Mouse (Mus musculus) forebrain, embryonic 12.5 days (tissue): ENCODE measurements around the gene Aldh1b1. TPM values are rescaled to one million over a fixed set of nuclear protein-coding genes. Genes with fewer than 3 reads are reported as not detected.

Experiments used
- ATAC-seq: fragments of 200-750 bp; cut with Nextera tagmentation; 2 replicates; pipeline ENCODE4 v1.8.0; 2017; ENCODE audit warnings: moderate TSS enrichment; ENCODE audit not compliant: low FRiP score
- H3K27ac ChIP-seq: fragments of 300-500 bp; sonication (generic); 2 replicates; pipeline ENCODE4 v1.5.1; 2016; ENCODE audit warnings: mild to moderate bottlenecking
- H3K27me3 ChIP-seq: fragments of 300-500 bp; sonication (generic); 2 replicates; pipeline ENCODE4 v1.6.1; 2016; ENCODE audit warnings: mild to moderate bottlenecking
- H3K36me3 ChIP-seq: fragments of 300-500 bp; sonication (generic); replicated peaks from 2 replicates; pipeline ENCODE4 v1.6.1; 2016; ENCODE audit warnings: mild to moderate bottlenecking
- H3K4me1 ChIP-seq: fragments of 300-500 bp; sonication (generic); 2 replicates; pipeline ENCODE4 v1.6.1; 2016
- H3K4me2 ChIP-seq: fragments of 300-500 bp; sonication (generic); 2 replicates; pipeline ENCODE4 v1.6.1; 2016; ENCODE audit warnings: mild to moderate bottlenecking, moderate library complexity
- H3K4me3 ChIP-seq: fragments of 300-500 bp; sonication (generic); replicated peaks from 2 replicates; pipeline ENCODE4 v1.5.1; 2016; ENCODE audit warnings: mild to moderate bottlenecking
- H3K9ac ChIP-seq: fragments of 300-500 bp; sonication (generic); 2 replicates; pipeline ENCODE4 v1.6.1; 2016; ENCODE audit warnings: mild to moderate bottlenecking
- H3K9me3 ChIP-seq: fragments of 300-500 bp; sonication (generic); 2 replicates; pipeline ENCODE4 v1.6.1; 2016
- WGBS: fragments of 180-500 bp; shearing (Covaris S2); methylation state at CpG from one replicate; pipeline ENCODE4 v1.1.7; 2016; 5-methylcytosine and 5-hydroxymethylcytosine counted together
- polyA plus RNA-seq: library from polyadenylated mRNA; unstranded; fragments of >200 nt; fragmentation: Nextera tagmentation; extraction: Ambion mirVana; gene quantifications from 2 replicates; pipeline ENCODE4 v1.2.1, GENCODE M21; 2016

Gene Aldh1b1
- polyA plus RNA-seq: 9.7 and 11.3 TPM in 2 replicates

- H3K27me3 ChIP-seq: peaks cover 4% of the 10 kb centered on the region; the same call in 1 of the 2 replicates
- H3K4me3 ChIP-seq: peak within 1 kb of the TSS; percentile 44
- peak within 1 kb of the TSS; percentile 82 for H3K4me2 ChIP-seq
- H3K4me1 ChIP-seq: peaks cover 23% of the 10 kb centered on the region
- peak within 1 kb of the TSS; percentile 65 for H3K27ac ChIP-seq
- no peaks in the 10 kb centered on the region for H3K9me3 ChIP-seq
- under 1% methylated on average over 26 of the region's 26 CpGs for WGBS
- peak; percentile 86 for ATAC-seq
- H3K36me3 ChIP-seq: peaks cover 16% of the 10 kb centered on the region
- peak within 1 kb of the TSS; percentile 54 for H3K9ac ChIP-seq
These were observed at the start of gene Aldh1b1 for GRCm38 (mm10) chr4:45798964-45799363. Aldh1b1 (plus strand) TSS chr4:45799022.

GRCm38 (mm10) chr4:45749449-45749848, 49.4 kb upstream of the Aldh1b1 start:
- no peak for ATAC-seq

DNA sequence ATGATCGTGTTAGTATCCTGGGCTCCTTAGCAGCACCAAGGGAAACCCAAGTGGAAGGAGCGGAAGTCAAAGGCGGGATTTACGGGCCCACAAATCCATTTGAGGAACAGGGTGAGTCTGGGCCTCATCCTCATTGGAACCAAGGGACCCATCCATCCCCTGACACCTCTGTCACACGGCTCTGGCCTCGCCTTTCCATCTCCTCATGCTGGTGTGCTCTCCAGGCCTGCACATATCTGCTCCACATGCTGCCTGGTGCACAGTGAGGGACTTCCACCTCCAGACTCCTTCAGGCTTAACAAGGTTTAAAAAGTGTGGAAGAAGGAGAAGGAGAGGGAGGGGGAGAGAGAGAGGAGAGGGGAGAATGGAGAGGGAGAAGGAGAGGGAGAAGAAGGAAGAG, 48.3 kb upstream of the Aldh1b1 start:
- Histone ChIP-seq H3K4me3 (no peak overlapping the region), H3K9ac (no peak overlapping the region), H3K4me1 (peaks cover 19% of the 10 kb centered on the region), H3K9me3 (no peaks in the 10 kb centered on the region), H3K36me3 (no peaks in the 10 kb centered on the region), H3K27ac (no peak overlapping the region), H3K4me2 (no peak overlapping the region), H3K27me3 (0 out of 2 replicates have a peak, but pooled peaks cover 4% of the 10 kb centered on the region)
- no peak for ATAC-seq
- WGBS: 92% methylated on average over 6 of the region's 6 CpGs

More at GRCm38 (mm10) chr4:45749449-45749848, 49.4 kb upstream of the Aldh1b1 start:
- WGBS: 87% methylated on average over 10 of the region's 10 CpGs
- H3K9me3 ChIP-seq: no peaks in the 10 kb centered on the region
- H3K4me1 ChIP-seq: peaks cover 14% of the 10 kb centered on the region
- H3K4me2 ChIP-seq: no peak overlapping the region
- no peaks in the 10 kb centered on the region for H3K36me3 ChIP-seq
- no peak overlapping the region for H3K4me3 ChIP-seq
- 0 out of 2 replicates have a peak, but pooled peaks cover 4% of the 10 kb centered on the region for H3K27me3 ChIP-seq
- H3K27ac ChIP-seq: no peak overlapping the region
- H3K9ac ChIP-seq: no peak overlapping the region

DNA sequence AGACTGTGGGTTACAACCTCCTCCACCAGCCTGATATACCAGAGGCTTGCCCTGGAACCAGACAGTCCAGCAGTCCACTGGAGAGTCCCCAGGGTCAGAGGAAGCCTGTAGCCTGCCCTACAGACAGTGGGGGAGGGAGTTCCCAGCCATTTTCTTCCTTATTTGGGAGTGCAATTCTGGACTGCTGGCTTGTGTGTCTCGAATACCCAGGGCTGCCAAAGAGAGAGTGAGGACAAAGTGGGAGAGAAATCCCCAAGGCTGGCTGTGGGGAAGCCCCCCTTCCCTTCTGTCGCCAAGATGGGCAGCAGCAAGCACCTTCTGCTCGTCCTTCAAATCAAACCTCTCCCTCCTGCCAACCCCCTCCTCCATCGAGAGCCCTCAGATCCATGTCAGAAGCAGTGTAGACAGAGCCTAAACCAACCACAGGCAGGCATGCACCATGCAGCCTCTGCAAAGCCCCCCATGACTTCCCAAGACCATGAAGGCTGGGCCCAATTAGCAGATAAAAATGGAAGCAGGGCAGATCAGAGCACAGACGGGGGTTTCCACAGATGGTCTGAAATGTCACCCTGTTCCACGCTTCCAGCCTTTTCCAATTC, 45.5 kb upstream of the Aldh1b1 start:
- 53% methylated on average over 6 of the region's 6 CpGs for WGBS
- Histone ChIP-seq H3K36me3 (no peaks in the 10 kb centered on the region), H3K9ac (no peak overlapping the region), H3K4me2 (no peak overlapping the region), H3K4me3 (no peak overlapping the region), H3K27ac (peak overlapping the region; percentile 74; the same call in 1 of the 2 replicates), H3K27me3 (peaks cover 7% of the 10 kb centered on the region; the same call in 1 of the 2 replicates), H3K4me1 (peaks cover 31% of the 10 kb centered on the region), H3K9me3 (no peaks in the 10 kb centered on the region)
- no peak for ATAC-seq

- peaks cover 7% of the 10 kb centered on the region; the same call in 1 of the 2 replicates for H3K27me3 ChIP-seq
- peaks cover 31% of the 10 kb centered on the region for H3K4me1 ChIP-seq
- H3K27ac ChIP-seq: peak overlapping the region; percentile 74
These were observed 44.7 kb upstream of the Aldh1b1 start for GRCm38 (mm10) chr4:45754171-45754570.

DNA sequence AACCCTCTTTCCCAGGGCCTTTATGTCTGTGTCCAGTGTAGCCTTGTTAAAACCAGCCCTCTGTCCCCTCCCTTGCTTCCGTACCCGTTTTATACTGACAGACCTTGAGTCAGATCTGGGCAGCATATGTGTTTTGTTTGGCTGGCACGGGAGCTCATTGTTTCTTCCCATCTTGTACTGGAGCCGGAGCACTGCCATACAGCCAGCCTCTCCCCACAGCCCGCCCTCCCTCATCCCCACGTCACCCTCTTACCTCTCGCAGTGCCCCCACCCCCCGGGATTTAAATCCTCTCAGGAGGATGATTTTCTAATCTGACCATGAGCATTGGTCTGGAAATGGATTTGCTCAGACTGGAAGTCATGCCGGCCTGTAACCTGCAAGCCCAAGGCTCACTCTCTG, 43.7 kb upstream of the Aldh1b1 start:
- Histone ChIP-seq H3K9ac (no peak overlapping the region), H3K4me3 (no peak overlapping the region), H3K4me1 (peaks cover 38% of the 10 kb centered on the region), H3K27me3 (peaks cover 7% of the 10 kb centered on the region; the same call in 1 of the 2 replicates), H3K9me3 (no peaks in the 10 kb centered on the region), H3K27ac (peak overlapping the region; percentile 74), H3K36me3 (no peaks in the 10 kb centered on the region), H3K4me2 (no peak overlapping the region)
- ATAC-seq: 0 out of 2 replicates have a peak, but pooled peaks have one; percentile 15
- WGBS: 50% methylated on average over 9 of the region's 9 CpGs

More at GRCm38 (mm10) chr4:45754171-45754570, 44.7 kb upstream of the Aldh1b1 start:
- Histone ChIP-seq H3K36me3 (no peaks in the 10 kb centered on the region), H3K9ac (0 out of 2 replicates have a peak overlapping the region, but pooled peaks have one; percentile 9), H3K4me3 (no peak overlapping the region), H3K9me3 (no peaks in the 10 kb centered on the region), H3K4me2 (no peak overlapping the region)
- WGBS: 74% methylated on average over 4 of the region's 4 CpGs
- ATAC-seq: no peak

GRCm38 (mm10) chr4:45755881-45756280, 42.9 kb upstream of the Aldh1b1 start:
- H3K4me2 ChIP-seq: no peak overlapping the region
- H3K27ac ChIP-seq: peak overlapping the region; percentile 74
- H3K36me3 ChIP-seq: no peaks in the 10 kb centered on the region
- no peak overlapping the region for H3K4me3 ChIP-seq
- H3K9me3 ChIP-seq: no peaks in the 10 kb centered on the region
- no peak for ATAC-seq
- peaks cover 38% of the 10 kb centered on the region for H3K4me1 ChIP-seq
- H3K9ac ChIP-seq: no peak overlapping the region
- H3K27me3 ChIP-seq: peaks cover 7% of the 10 kb centered on the region; the same call in 1 of the 2 replicates
- 70% methylated on average over 17 of the region's 17 CpGs for WGBS

DNA sequence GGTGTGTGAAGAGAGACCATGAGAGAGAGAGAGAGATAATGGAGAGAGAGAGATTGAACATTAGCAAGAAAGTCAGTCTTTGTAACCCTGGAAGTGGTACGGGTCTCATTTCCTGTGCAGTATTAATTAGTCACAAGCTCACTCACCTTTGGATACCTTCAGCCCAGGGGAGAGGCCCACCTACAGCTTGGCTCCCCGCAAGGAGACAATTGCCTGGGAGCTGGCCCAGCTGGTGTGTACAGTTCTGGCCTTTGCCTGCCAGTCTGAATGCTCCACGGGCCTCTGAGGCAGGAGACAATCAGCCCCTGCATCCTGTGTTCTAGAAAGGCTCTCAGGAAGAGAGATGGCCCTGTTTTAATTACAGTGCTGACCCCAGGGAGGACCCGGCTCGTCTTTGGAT, 40.9 kb upstream of the Aldh1b1 start:
- WGBS: 55% methylated on average over 5 of the region's 5 CpGs
- Histone ChIP-seq H3K27me3 (peaks cover 7% of the 10 kb centered on the region; the same call in 1 of the 2 replicates), H3K4me1 (peaks cover 44% of the 10 kb centered on the region), H3K9ac (no peak overlapping the region), H3K36me3 (no peaks in the 10 kb centered on the region), H3K4me2 (no peak overlapping the region), H3K4me3 (no peak overlapping the region), H3K9me3 (no peaks in the 10 kb centered on the region), H3K27ac (0 out of 2 replicates have a peak overlapping the region, but pooled peaks have one; percentile 31)
- no peak for ATAC-seq

DNA sequence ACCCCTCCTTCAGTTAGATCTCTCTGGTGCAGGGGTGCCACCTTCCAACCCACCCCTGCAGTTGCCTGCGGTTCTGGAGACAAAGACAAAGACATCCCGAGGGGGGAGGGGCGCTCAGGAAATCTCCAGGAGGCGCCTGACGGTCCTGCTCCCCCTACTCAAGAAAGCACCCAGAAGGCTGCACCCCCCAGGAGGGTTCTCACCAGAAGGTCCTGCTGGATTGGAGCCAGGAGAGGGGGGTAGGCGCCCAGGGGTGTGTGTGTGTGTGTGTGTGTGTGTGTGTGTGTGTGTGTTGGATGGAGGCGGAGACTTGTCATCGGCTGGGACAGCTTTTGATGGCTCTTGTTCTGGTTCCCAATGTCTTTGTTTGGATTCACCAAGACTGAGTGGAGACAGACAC, 39.4 kb upstream of the Aldh1b1 start:
- Histone ChIP-seq H3K9me3 (no peaks in the 10 kb centered on the region), H3K4me3 (no peak overlapping the region), H3K4me1 (peaks cover 45% of the 10 kb centered on the region), H3K4me2 (no peak overlapping the region), H3K9ac (no peak overlapping the region), H3K36me3 (no peaks in the 10 kb centered on the region), H3K27ac (no peak overlapping the region), H3K27me3 (peaks cover 8% of the 10 kb centered on the region; the same call in 1 of the 2 replicates)
- ATAC-seq: no peak
- 58% methylated on average over 8 of the region's 8 CpGs for WGBS

DNA sequence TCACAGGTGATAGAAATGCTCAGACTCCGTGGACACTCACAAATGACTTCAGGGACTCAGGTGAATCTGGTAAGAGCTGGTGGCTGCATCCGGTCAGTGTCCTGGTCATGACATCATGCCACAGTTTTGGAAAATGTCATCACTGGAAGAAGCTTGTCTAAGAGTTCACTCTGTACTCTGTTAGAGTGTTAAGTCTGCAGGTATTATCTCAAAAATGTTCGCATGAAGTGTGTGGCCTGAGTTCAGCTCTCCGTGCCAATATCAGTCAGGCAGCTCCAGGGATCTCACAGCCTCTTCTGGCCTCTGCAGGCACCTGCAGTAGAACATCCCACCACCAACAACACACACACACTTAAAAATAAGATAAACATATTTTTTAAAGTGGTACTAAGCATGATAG, 36.2 kb upstream of the Aldh1b1 start:
- Histone ChIP-seq H3K9me3 (no peaks in the 10 kb centered on the region), H3K36me3 (no peaks in the 10 kb centered on the region), H3K4me1 (peaks cover 57% of the 10 kb centered on the region), H3K4me3 (no peak overlapping the region), H3K4me2 (no peak overlapping the region), H3K27me3 (peaks cover 16% of the 10 kb centered on the region; the same call in 1 of the 2 replicates), H3K27ac (peak overlapping the region; percentile 82), H3K9ac (no peak overlapping the region)
- WGBS: 80% methylated on average over 4 of the region's 4 CpGs
- ATAC-seq: no peak

DNA sequence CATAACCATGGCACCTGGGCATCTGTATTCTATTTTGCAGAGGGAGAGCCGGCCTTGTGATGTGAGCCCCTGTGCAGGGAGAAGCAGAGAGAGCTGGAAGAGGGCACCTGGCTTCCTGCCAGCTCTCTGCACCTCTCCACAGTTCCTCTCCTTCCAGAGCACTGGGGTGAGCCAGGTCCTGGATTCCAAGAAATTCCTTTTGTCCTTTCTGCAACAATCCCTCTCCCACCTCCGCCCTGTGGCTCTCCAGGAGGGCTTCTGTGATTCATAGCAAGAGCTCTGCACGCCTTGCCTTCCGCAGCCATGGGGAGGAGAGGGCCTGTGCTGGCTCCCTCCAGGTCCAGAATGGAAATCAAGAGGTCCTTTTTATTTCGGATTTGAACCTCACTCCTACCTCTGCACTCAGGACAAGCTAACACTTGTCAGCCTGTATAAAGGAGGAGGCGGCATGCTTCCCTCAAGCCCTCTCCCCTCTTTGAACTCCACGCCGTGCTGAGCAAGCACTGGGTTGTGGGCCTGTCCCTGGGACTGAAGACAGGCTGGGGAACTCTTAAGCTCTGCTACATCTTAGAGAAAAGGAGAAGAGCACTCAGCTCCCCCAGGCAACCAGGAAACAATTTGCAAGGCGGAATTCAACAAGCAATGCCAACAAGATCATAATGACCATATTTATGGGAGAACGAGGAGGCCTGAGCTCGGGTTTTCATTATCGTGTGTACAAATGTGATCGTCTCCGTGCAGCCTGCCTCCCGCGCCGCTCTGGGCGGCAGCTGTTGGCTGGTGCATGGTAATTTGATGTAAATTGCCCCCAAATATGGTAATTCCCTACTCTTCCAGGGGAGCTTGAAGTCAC, 35.3 kb upstream of the Aldh1b1 start:
- Histone ChIP-seq H3K9ac (peak overlapping the region; percentile 30), H3K4me3 (0 out of 2 replicates have a peak overlapping the region, but pooled peaks have one; percentile 0), H3K4me1 (peaks cover 66% of the 10 kb centered on the region), H3K9me3 (no peaks in the 10 kb centered on the region), H3K27ac (peak overlapping the region; percentile 82), H3K4me2 (peak overlapping the region; percentile 23), H3K36me3 (no peaks in the 10 kb centered on the region), H3K27me3 (peaks cover 25% of the 10 kb centered on the region)
- 5% methylated on average over 18 of the region's 18 CpGs for whole genome bisulfite sequencing
- peak; percentile 56 for ATAC-seq

DNA sequence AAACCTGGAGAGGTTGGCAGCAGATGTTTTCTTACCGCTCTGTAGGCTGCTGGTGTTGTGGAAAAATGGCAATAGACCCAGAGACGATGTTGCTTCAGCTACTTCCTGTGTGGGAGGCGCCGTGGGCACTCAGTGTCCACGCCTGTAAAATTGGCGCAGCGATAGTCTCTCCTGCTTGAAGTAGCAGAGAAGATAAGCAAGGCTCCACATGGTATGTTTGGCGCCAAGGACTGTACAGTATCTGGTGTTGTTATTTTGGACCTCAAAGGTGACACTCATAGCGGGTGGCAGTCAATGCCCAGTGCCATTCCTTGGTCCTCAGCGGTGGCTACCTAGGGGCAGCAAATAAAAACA, 34.7 kb upstream of the Aldh1b1 start:
- Histone ChIP-seq H3K27me3 (peaks cover 32% of the 10 kb centered on the region), H3K9me3 (no peaks in the 10 kb centered on the region), H3K27ac (peak overlapping the region; percentile 82), H3K4me2 (peak overlapping the region; percentile 23), H3K9ac (no peak overlapping the region), H3K4me1 (peaks cover 72% of the 10 kb centered on the region), H3K4me3 (0 out of 2 replicates have a peak overlapping the region, but pooled peaks have one; percentile 0), H3K36me3 (no peaks in the 10 kb centered on the region)
- WGBS: 18% methylated on average over 10 of the region's 10 CpGs
- ATAC-seq: no peak
